Mouse (Mus musculus) liver, adult 2 months (tissue): ENCODE results near the gene Tcp11.

Source experiments
- CTCF ChIP-seq: fragments of 200-500 bp; IDR thresholded peaks from 2 replicates; pipeline ENCODE4 v1.5.1; 2011; ENCODE audit warnings: low read depth, low read length, control low read depth
- POLR2A ChIP-seq: fragments of 200-500 bp; IDR thresholded peaks from 2 replicates; pipeline ENCODE4 v1.6.1; 2011; ENCODE audit warnings: low read length, control low read depth; ENCODE audit not compliant: insufficient read depth; ENCODE audit errors: extremely low read depth

- TF ChIP-seq CTCF: peak; percentile 93
- no peak for TF ChIP-seq POLR2A
Measured at GRCm38 (mm10) chr17:28084964-28085363, 4.5 kb upstream of the Tcp11 start.
